ENCODE assay signal across 11 mouse cellular contexts in the genomic region with DNA sequence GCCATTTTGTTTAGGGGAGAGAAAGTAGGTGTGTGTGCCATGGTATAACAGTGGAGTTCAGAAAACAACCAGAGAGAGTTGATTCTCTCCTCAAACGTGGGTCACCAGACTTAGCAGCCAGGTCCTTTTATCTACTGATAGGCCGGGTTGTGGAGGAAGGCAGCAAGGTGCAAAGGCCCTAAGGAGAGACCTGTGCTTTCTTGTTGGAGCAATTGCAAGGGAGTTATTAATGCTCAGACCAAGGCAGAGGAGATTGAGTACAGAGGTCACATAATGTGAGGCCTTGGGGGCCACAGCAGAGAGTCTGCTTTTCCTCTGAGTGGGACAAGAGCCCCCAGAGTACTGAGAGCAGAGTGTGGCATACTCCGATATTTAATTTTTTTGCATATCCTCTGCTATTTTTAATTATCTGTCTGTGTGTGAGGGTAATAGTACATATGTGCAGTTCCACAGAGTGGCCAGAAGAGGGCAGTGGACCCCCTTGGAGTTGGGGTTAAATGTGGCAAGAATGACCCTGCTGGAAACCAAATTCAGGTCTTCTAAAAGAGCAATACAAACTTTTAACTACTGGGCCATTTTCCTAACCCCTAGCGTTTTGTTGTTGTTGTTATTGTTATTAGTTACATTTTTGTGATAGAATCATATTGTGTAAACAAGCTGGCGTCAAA. TPM values are rescaled to one million over a fixed set of nuclear protein-coding genes. Genes with fewer than 3 reads are reported as not detected.
DNase-seq lines count a peak whose midpoint lies in the region; ATAC-seq and TF ChIP-seq lines count a peak whose summit lies in the region.
"Had no signal": no experiment of that assay in that cellular context is flagged by ENCODE, and none has a peak within 500 bp of the region (broad histone marks: within the 10 kb centered on the region; RNA-seq: fewer than 3 reads in every experiment).

No protein-coding gene starts in this region.

- no peak overlapping the region for H3K4me2 ChIP-seq in lung, embryonic 14.5 days
- H3K4me2 ChIP-seq: hindbrain, embryonic 14.5 days; limb, embryonic 12.5 days; midbrain, embryonic 15.5 days had no signal

- ATAC-seq in lung, embryonic 14.5 days (ENCODE audit: insufficient read depth): no peak
- ATAC-seq: midbrain, embryonic 15.5 days had no signal

- no peaks in the 10 kb centered on the region for H3K27me3 ChIP-seq in lung, embryonic 14.5 days (ENCODE audit: insufficient read depth, low read length)
- H3K27me3 ChIP-seq: midbrain, embryonic 15.5 days had no signal

- H3K36me3 ChIP-seq in lung, embryonic 14.5 days (ENCODE audit: insufficient read depth): no peaks in the 10 kb centered on the region
- H3K36me3 ChIP-seq: limb, embryonic 12.5 days; midbrain, embryonic 15.5 days had no signal

- no peak overlapping the region for H3K4me3 ChIP-seq in lung, embryonic 14.5 days (ENCODE audit: low read depth, low read length)
- H3K4me3 ChIP-seq: limb, embryonic 12.5 days; midbrain, embryonic 15.5 days had no signal

- TF ChIP-seq CTCF in lung, embryonic 14.5 days (IDR thresholded peaks at IDR 0.05; ENCODE audit: low read depth): peak; percentile 71

- no peaks in the 10 kb centered on the region for H3K4me1 ChIP-seq in lung, embryonic 14.5 days (ENCODE audit: insufficient read depth)
- H3K4me1 ChIP-seq: limb, embryonic 12.5 days; midbrain, embryonic 15.5 days had no signal

- peak; percentile 18 to 44 for DNase-seq in adrenal gland, postnatal 36 days
- DNase-seq in adrenal gland, adult 8-10 months: no peak
- peak; percentile 43 for DNase-seq in lung, embryonic 14.5 days
- no peak for DNase-seq in lung, adult 18-20 months
- DNase-seq in c-Kit-positive CD71-positive TER-119-negative erythroid progenitor cells, embryonic 14.5 days (ENCODE audit: low read depth): peak; percentile 25
- peak; percentile 22 for DNase-seq in retina, postnatal 1 day
- DNase-seq in layer of hippocampus, adult 18-20 months (ENCODE audit: low spot score in 2 of 2): no peak
- DNase-seq in urinary bladder, postnatal 14 days (ENCODE audit: low spot score): no peak

- no peak overlapping the region for H3K27ac ChIP-seq in lung, embryonic 14.5 days (ENCODE audit: low read depth)
- H3K27ac ChIP-seq: hindbrain, embryonic 14.5 days; limb, embryonic 12.5 days; midbrain, embryonic 15.5 days had no signal

- H3K9ac ChIP-seq in lung, embryonic 14.5 days: no peak overlapping the region
- H3K9ac ChIP-seq: hindbrain, embryonic 14.5 days; limb, embryonic 12.5 days; midbrain, embryonic 15.5 days had no signal

- no peaks in the 10 kb centered on the region for H3K9me3 ChIP-seq in lung, embryonic 14.5 days (ENCODE audit: low read depth, low read length)
- H3K9me3 ChIP-seq: limb, embryonic 12.5 days; midbrain, embryonic 15.5 days had no signal

- WGBS in lung, embryonic 14.5 days: 55% methylated on average over 5 of the region's 5 CpGs

RNA-seq across cellular contexts. Expression of a gene that starts 27.3 kb away (rescaled TPM):
- 100 to 1,000 TPM; 182 to 192 TPM for total RNA-seq in adrenal gland, postnatal 36 days (2021)
- total RNA-seq in adrenal gland, adult 8-10 months (2022): 100 to 1,000 TPM; 163 to 188 (median 173) TPM
- 172 and 176 TPM in 2 replicates for polyA plus RNA-seq in lung, embryonic 14.5 days (2014; fragmentation: Nextera tagmentation; extraction: Ambion mirVana)
- 100 to 1,000 TPM; 119 to 120 TPM for total RNA-seq in layer of hippocampus, adult 18-20 months (2021)

Comparison
In these comparisons a context has a peak if more than half of its experiments do, and no peak if none do; other contexts are left out.
1. DNase-seq: peak in adrenal gland, postnatal 36 days (2 of 2), lung, embryonic 14.5 days (single experiment), c-Kit-positive CD71-positive TER-119-negative erythroid progenitor cells, embryonic 14.5 days (single experiment) and retina, postnatal 1 day (single experiment); none in adrenal gland, adult 8-10 months (single experiment), lung, adult 18-20 months (0 of 2), layer of hippocampus, adult 18-20 months (0 of 2) and urinary bladder, postnatal 14 days (single experiment).